Mouse (Mus musculus): ENCODE data around the gene Cryba2. TPM values are rescaled to one million over a fixed set of nuclear protein-coding genes. Genes with fewer than 3 reads are reported as not detected.

Cryba2 gene
- polyA plus RNA-seq, 1 experiment: not detected

- Histone ChIP-seq H3K27ac (ENCODE audit: insufficient read depth, low read depth, low read length) (no peak overlapping the region), H3K4me1 (ENCODE audit: control insufficient read depth, insufficient read depth, low read length) (no peaks in the 10 kb centered on the region), H3K4me3 (ENCODE audit: insufficient read depth, low read depth, low read length) (no peak overlapping the region)
- TF ChIP-seq POLR2A (IDR thresholded peaks at IDR 0.05; ENCODE audit: insufficient read depth, low read depth, low read length): no peak
- TF ChIP-seq CTCF (IDR thresholded peaks at IDR 0.05; ENCODE audit: insufficient read depth, low read depth, low read length): no peak
- WGBS: 25% methylated on average over 13 of the region's 13 CpGs
These were observed 22.8 kb upstream of the Cryba2 start for GRCm38 (mm10) chr1:74915706-74916105.

- Histone ChIP-seq H3K4me1 (ENCODE audit: control insufficient read depth, insufficient read depth, low read length) (peaks cover 14% of the 10 kb centered on the region), H3K4me3 (ENCODE audit: insufficient read depth, low read depth, low read length) (no peak overlapping the region), H3K27ac (ENCODE audit: insufficient read depth, low read depth, low read length) (no peak overlapping the region)
- WGBS: 34% methylated on average over 6 of the region's 6 CpGs
- TF ChIP-seq POLR2A (IDR thresholded peaks at IDR 0.05; ENCODE audit: insufficient read depth, low read depth, low read length) (no peak), CTCF (IDR thresholded peaks at IDR 0.05; ENCODE audit: insufficient read depth, low read depth, low read length) (no peak)
These were observed 9.2 kb upstream of the Cryba2 start for GRCm38 (mm10) chr1:74902191-74902590.

GRCm38 (mm10) chr1:74901686-74902085 lies 8.7 kb upstream of the Cryba2 start:
- Histone ChIP-seq H3K4me3 (ENCODE audit: insufficient read depth, low read depth, low read length) (no peak overlapping the region), H3K4me1 (ENCODE audit: control insufficient read depth, insufficient read depth, low read length) (peaks cover 14% of the 10 kb centered on the region), H3K27ac (ENCODE audit: insufficient read depth, low read depth, low read length) (no peak overlapping the region)
- TF ChIP-seq CTCF (IDR thresholded peaks at IDR 0.05; ENCODE audit: insufficient read depth, low read depth, low read length) (no peak), POLR2A (IDR thresholded peaks at IDR 0.05; ENCODE audit: insufficient read depth, low read depth, low read length) (no peak)
- WGBS: 4% methylated on average over 3 of the region's 3 CpGs

- no peak for TF ChIP-seq POLR2A (IDR thresholded peaks at IDR 0.05; ENCODE audit: insufficient read depth, low read depth, low read length)
- no peak for TF ChIP-seq CTCF (IDR thresholded peaks at IDR 0.05; ENCODE audit: insufficient read depth, low read depth, low read length)
- 5% methylated on average over 64 of the region's 66 CpGs for WGBS
These were observed 7.7 kb upstream of the Cryba2 start for GRCm38 (mm10) chr1:74900341-74901285.

GRCm38 (mm10) chr1:74898656-74899431 lies 5.9 kb upstream of the Cryba2 start:
- H3K4me1 ChIP-seq (ENCODE audit: control insufficient read depth, insufficient read depth, low read length): peaks cover 14% of the 10 kb centered on the region
- WGBS: 16% methylated on average over 9 of the region's 10 CpGs

More at GRCm38 (mm10) chr1:74900341-74901285, 7.7 kb upstream of the Cryba2 start:
- Histone ChIP-seq H3K27ac (ENCODE audit: insufficient read depth, low read depth, low read length) (no peak overlapping the region), H3K4me3 (ENCODE audit: insufficient read depth, low read depth, low read length) (peak overlapping the region; percentile 4), H3K4me1 (ENCODE audit: control insufficient read depth, insufficient read depth, low read length) (peaks cover 14% of the 10 kb centered on the region)

GRCm38 (mm10) chr1:74897976-74898375 lies 5.0 kb upstream of the Cryba2 start:
- Histone ChIP-seq H3K4me1 (ENCODE audit: control insufficient read depth, insufficient read depth, low read length) (peaks cover 21% of the 10 kb centered on the region), H3K4me3 (ENCODE audit: insufficient read depth, low read depth, low read length) (no peak overlapping the region), H3K27ac (ENCODE audit: insufficient read depth, low read depth, low read length) (no peak overlapping the region)
- TF ChIP-seq CTCF (IDR thresholded peaks at IDR 0.05; ENCODE audit: insufficient read depth, low read depth, low read length) (no peak), POLR2A (IDR thresholded peaks at IDR 0.05; ENCODE audit: insufficient read depth, low read depth, low read length) (no peak)
- 14% methylated on average over 7 of the region's 7 CpGs for WGBS

More at GRCm38 (mm10) chr1:74898656-74899431, 5.9 kb upstream of the Cryba2 start:
- no peak overlapping the region for H3K4me3 ChIP-seq (ENCODE audit: insufficient read depth, low read depth, low read length)
- no peak overlapping the region for H3K27ac ChIP-seq (ENCODE audit: insufficient read depth, low read depth, low read length)
- TF ChIP-seq POLR2A (IDR thresholded peaks at IDR 0.05; ENCODE audit: insufficient read depth, low read depth, low read length): no peak
- no peak for TF ChIP-seq CTCF (IDR thresholded peaks at IDR 0.05; ENCODE audit: insufficient read depth, low read depth, low read length)

GRCm38 (mm10) chr1:74894966-74895365 lies 2.0 kb upstream of the Cryba2 start:
- 26% methylated on average over 4 of the region's 4 CpGs for WGBS
- TF ChIP-seq CTCF (IDR thresholded peaks at IDR 0.05; ENCODE audit: insufficient read depth, low read depth, low read length) (peak; percentile 58; the same call in 1 of the 2 replicates), POLR2A (IDR thresholded peaks at IDR 0.05; ENCODE audit: insufficient read depth, low read depth, low read length) (no peak)

GRCm38 (mm10) chr1:74892351-74893133 lies 401 bp downstream of the Cryba2 start:
- 2% methylated on average over 39 of the region's 39 CpGs for WGBS

More at GRCm38 (mm10) chr1:74894966-74895365, 2.0 kb upstream of the Cryba2 start:
- no peak overlapping the region for H3K27ac ChIP-seq (ENCODE audit: insufficient read depth, low read depth, low read length)
- peaks cover 18% of the 10 kb centered on the region for H3K4me1 ChIP-seq (ENCODE audit: control insufficient read depth, insufficient read depth, low read length)
- no peak overlapping the region for H3K4me3 ChIP-seq (ENCODE audit: insufficient read depth, low read depth, low read length)

More at GRCm38 (mm10) chr1:74892351-74893133, 401 bp downstream of the Cryba2 start:
- H3K27ac ChIP-seq (ENCODE audit: insufficient read depth, low read depth, low read length): no peak overlapping the region
- H3K4me3 ChIP-seq (ENCODE audit: insufficient read depth, low read depth, low read length): peak overlapping the region; percentile 5
- H3K4me1 ChIP-seq (ENCODE audit: control insufficient read depth, insufficient read depth, low read length): peaks cover 14% of the 10 kb centered on the region
- TF ChIP-seq CTCF (IDR thresholded peaks at IDR 0.05; ENCODE audit: insufficient read depth, low read depth, low read length) (0 out of 2 replicates have a peak, but pooled peaks have one; percentile 13), POLR2A (IDR thresholded peaks at IDR 0.05; ENCODE audit: insufficient read depth, low read depth, low read length) (no peak)

Data from olfactory bulb, adult 2 months (tissue).